Mouse (Mus musculus) heart, adult 2 months (tissue): ENCODE data around the gene Gm6169. TPM values are rescaled to one million over a fixed set of nuclear protein-coding genes. Genes with fewer than 3 reads are reported as not detected.
"Not testable (repeated sequence)": the region's sequence is repeated elsewhere in the genome, so short reads cannot be mapped to it uniquely, and the experiment has no call there.

Experiments
- DNase-seq, 2 experiments: peaks; one replicate each; pipeline ENCODE4 v3.0.0; 2021
- H3K27ac ChIP-seq: fragments of 200-600 bp; 2 replicates; pipeline ENCODE4 v1.8.1; 2022
- H3K27me3 ChIP-seq: fragments of 200-500 bp; 2 replicates; pipeline ENCODE4 v1.6.1; 2012; ENCODE audit warnings: mild to moderate bottlenecking, low read length, inconsistent platforms, mixed read lengths; ENCODE audit not compliant: control insufficient read depth, insufficient read depth
- H3K36me3 ChIP-seq: fragments of 200-500 bp; 2 replicates; pipeline ENCODE4 v1.6.1; 2012; ENCODE audit warnings: low read length, inconsistent platforms; ENCODE audit not compliant: control insufficient read depth, insufficient read depth
- H3K4me1 ChIP-seq: fragments of 200-500 bp; 2 replicates; pipeline ENCODE4 v1.6.1; 2011; ENCODE audit warnings: low read length; ENCODE audit not compliant: control insufficient read depth, insufficient read depth
- H3K4me3 ChIP-seq: fragments of 200-600 bp; 2 replicates; pipeline ENCODE4 v1.8.1; 2022
- H3K79me2 ChIP-seq: fragments of 200-500 bp; replicated peaks from 2 replicates; pipeline ENCODE4 v1.6.1; 2012; ENCODE audit warnings: mild to moderate bottlenecking, inconsistent platforms, low read length, moderate library complexity, mixed read lengths; ENCODE audit not compliant: control insufficient read depth, insufficient read depth
- H3K9ac ChIP-seq: fragments of 200-500 bp; 2 replicates; pipeline ENCODE4 v1.6.1; 2012; ENCODE audit warnings: low read depth, mild to moderate bottlenecking, control low read depth, inconsistent platforms, low read length, mixed read lengths
- CTCF ChIP-seq: fragments of 200-600 bp; IDR thresholded peaks from 2 replicates; pipeline ENCODE4 v1.8.1; 2022; ENCODE audit warnings: antibody characterized with exemption, mild to moderate bottlenecking, moderate library complexity
- EP300 ChIP-seq: fragments of 200-500 bp; IDR thresholded peaks from 2 replicates; pipeline ENCODE4 v1.6.1; 2011; ENCODE audit warnings: low read depth, low read length, control low read depth; ENCODE audit not compliant: insufficient read depth
- POLR2A ChIP-seq: fragments of 200-500 bp; IDR thresholded peaks from 2 replicates; pipeline ENCODE4 v1.6.1; 2011; ENCODE audit warnings: mild to moderate bottlenecking, low read depth, low read length, control low read depth; ENCODE audit not compliant: insufficient read depth
- WGBS: fragments of 180-500 bp; shearing (Covaris S2); methylation state at CpG from one replicate; pipeline ENCODE4 v1.1.7; 2018; 5-methylcytosine and 5-hydroxymethylcytosine counted together
- intact Hi-C: fragments of 180-260 bp; cut with DNase I; formaldehyde crosslinking; loops from one replicate; pipeline ENCODE4 v1.15.1; 2025
- polyA plus RNA-seq: library from polyadenylated mRNA; depleted of rRNA; stranded (reverse); fragments of >200 nt; gene quantifications from 2 replicates; pipeline ENCODE4 v1.2.3, GENCODE M21; 2012
- total RNA-seq, 2 experiments: library from RNA; stranded (reverse); gene quantifications; 2 replicates each; pipeline ENCODE4 v1.2.3; 2021

Gm6169 gene
- total and polyA plus RNA-seq, 3 experiments: 1.2 to 10.7 TPM; not detected in 1

- Histone ChIP-seq H3K79me2 (no peaks in the 10 kb centered on the region), H3K4me1 (no peaks in the 10 kb centered on the region), H3K27ac (no peak overlapping the region), H3K27me3 (0 out of 2 replicates have a peak, but pooled peaks cover 1% of the 10 kb centered on the region), H3K36me3 (no peaks in the 10 kb centered on the region), H3K4me3 (no peak overlapping the region), H3K9ac (no peak overlapping the region)
- DNase-seq: no peak
- intact Hi-C loops: no loop called here
- no peak for TF ChIP-seq CTCF
- TF ChIP-seq EP300: no peak
- no peak for TF ChIP-seq POLR2A
- 80% methylated on average over 3 of the region's 3 CpGs for WGBS
Observed at GRCm38 (mm10) chr13:97121341-97121740, 22.3 kb upstream of the Gm6169 start.

GRCm38 (mm10) chr13:97109046-97109445 lies 10.0 kb upstream of the Gm6169 start:
- Histone ChIP-seq H3K79me2 (no peaks in the 10 kb centered on the region), H3K27me3 (no peaks in the 10 kb centered on the region), H3K9ac (no peak overlapping the region), H3K36me3 (no peaks in the 10 kb centered on the region), H3K4me3 (no peak overlapping the region), H3K27ac (no peak overlapping the region), H3K4me1 (no peaks in the 10 kb centered on the region)
- TF ChIP-seq POLR2A (no peak), EP300 (no peak), CTCF (no peak)
- WGBS: 66% methylated on average over 4 of the region's 4 CpGs
- intact Hi-C loops: no loop called here
- DNase-seq: no peak

GRCm38 (mm10) chr13:97107721-97108120 lies 8.7 kb upstream of the Gm6169 start:
- H3K36me3 ChIP-seq, H3K4me1 ChIP-seq, intact Hi-C loops, H3K9ac ChIP-seq, DNase-seq, H3K27me3 ChIP-seq, H3K27ac ChIP-seq, H3K4me3 ChIP-seq, H3K79me2 ChIP-seq: not testable (repeated sequence)
- WGBS: 95% methylated on average over 4 of the region's 4 CpGs

GRCm38 (mm10) chr13:97104996-97105395 lies 6.0 kb upstream of the Gm6169 start:
- no peak overlapping the region for H3K4me3 ChIP-seq
- no peaks in the 10 kb centered on the region for H3K36me3 ChIP-seq
- DNase-seq: no peak
- no peak for TF ChIP-seq POLR2A
- TF ChIP-seq CTCF: no peak
- no peak overlapping the region for H3K9ac ChIP-seq
- H3K4me1 ChIP-seq: no peaks in the 10 kb centered on the region
- 78% methylated on average over 7 of the region's 7 CpGs for WGBS
- H3K27me3 ChIP-seq: no peaks in the 10 kb centered on the region
- H3K27ac ChIP-seq: no peak overlapping the region
- H3K79me2 ChIP-seq: no peaks in the 10 kb centered on the region
- intact Hi-C loops: no loop called here

- 76% methylated on average over 4 of the region's 4 CpGs for WGBS
- TF ChIP-seq EP300 (no peak), CTCF (no peak), POLR2A (no peak)
- Histone ChIP-seq H3K4me1 (no peaks in the 10 kb centered on the region), H3K27me3 (no peaks in the 10 kb centered on the region), H3K36me3 (no peaks in the 10 kb centered on the region), H3K27ac (no peak overlapping the region), H3K79me2 (no peaks in the 10 kb centered on the region), H3K4me3 (no peak overlapping the region), H3K9ac (no peak overlapping the region)
- DNase-seq: no peak
- intact Hi-C loops: no loop called here
Observed at GRCm38 (mm10) chr13:97095726-97096125, 3.3 kb downstream of the Gm6169 start.

GRCm38 (mm10) chr13:97088183-97088582 lies 10.9 kb downstream of the Gm6169 start:
- WGBS: 92% methylated on average over 3 of the region's 3 CpGs
- no peak for TF ChIP-seq POLR2A
- TF ChIP-seq EP300: no peak
- no peak for TF ChIP-seq CTCF

GRCm38 (mm10) chr13:97087421-97087820 lies 11.6 kb downstream of the Gm6169 start:
- intact Hi-C loops: no loop called here
- H3K4me1 ChIP-seq: no peaks in the 10 kb centered on the region
- no peaks in the 10 kb centered on the region for H3K36me3 ChIP-seq
- DNase-seq: no peak
- 88% methylated on average over 6 of the region's 6 CpGs for WGBS
- H3K4me3 ChIP-seq: no peak overlapping the region
- no peak overlapping the region for H3K9ac ChIP-seq
- TF ChIP-seq EP300 (no peak), POLR2A (no peak), CTCF (no peak)
- no peaks in the 10 kb centered on the region for H3K79me2 ChIP-seq
- H3K27me3 ChIP-seq: no peaks in the 10 kb centered on the region
- no peak overlapping the region for H3K27ac ChIP-seq

More at GRCm38 (mm10) chr13:97088183-97088582, 10.9 kb downstream of the Gm6169 start:
- Histone ChIP-seq H3K4me1 (no peaks in the 10 kb centered on the region), H3K36me3 (no peaks in the 10 kb centered on the region), H3K9ac (no peak overlapping the region), H3K27me3 (no peaks in the 10 kb centered on the region), H3K79me2 (no peaks in the 10 kb centered on the region), H3K4me3 (no peak overlapping the region), H3K27ac (no peak overlapping the region)
- intact Hi-C loops: no loop called here
- no peak for DNase-seq
